Mouse (Mus musculus) forebrain, embryonic 11.5 days (tissue): Measurements from ENCODE around the gene Rcsd1. TPM values are rescaled to one million over a fixed set of nuclear protein-coding genes. Genes with fewer than 3 reads are reported as not detected.
"Not testable (repeated sequence)": the region's sequence is repeated elsewhere in the genome, so short reads cannot be mapped to it uniquely, and the experiment has no call there.

ENCODE experiments used
- ATAC-seq: fragments of 200-750 bp; cut with Nextera tagmentation; replicated peaks from 2 replicates; pipeline ENCODE4 v1.8.0; 2017; ENCODE audit warnings: moderate TSS enrichment; ENCODE audit not compliant: low FRiP score
- DNase-seq: peaks from one replicate; pipeline ENCODE4 v3.0.0-alpha.2; 2017; ENCODE audit warnings: low spot score
- H3K27ac ChIP-seq: fragments of 300-500 bp; sonication (generic); 2 replicates; pipeline ENCODE4 v1.5.1; 2014; ENCODE audit warnings: low read depth, low read length
- H3K27me3 ChIP-seq: fragments of 300-500 bp; sonication (generic); 2 replicates; pipeline ENCODE4 v1.6.1; 2014; ENCODE audit warnings: mild to moderate bottlenecking, low read length, mixed read lengths; ENCODE audit not compliant: control insufficient read depth, insufficient read depth
- H3K36me3 ChIP-seq: fragments of 300-500 bp; sonication (generic); 2 replicates; pipeline ENCODE4 v1.6.1; 2014; ENCODE audit warnings: mild to moderate bottlenecking, low read length, moderate library complexity, mixed read lengths; ENCODE audit not compliant: control insufficient read depth, insufficient read depth
- H3K4me1 ChIP-seq: fragments of 300-500 bp; sonication (generic); replicated peaks from 2 replicates; pipeline ENCODE4 v1.6.1; 2014; ENCODE audit warnings: low read length, mixed read lengths; ENCODE audit not compliant: control insufficient read depth, insufficient read depth
- H3K4me2 ChIP-seq: fragments of 300-500 bp; sonication (generic); 2 replicates; pipeline ENCODE4 v1.6.1; 2014; ENCODE audit warnings: low read depth, mild to moderate bottlenecking, low read length, moderate library complexity, mixed read lengths; ENCODE audit not compliant: severe bottlenecking
- H3K4me3 ChIP-seq: fragments of 300-500 bp; sonication (generic); 2 replicates; pipeline ENCODE4 v1.5.1; 2014; ENCODE audit warnings: low read depth, low read length
- H3K9ac ChIP-seq: fragments of 300-500 bp; sonication (generic); 2 replicates; pipeline ENCODE4 v1.6.1; 2014; ENCODE audit warnings: low read length
- H3K9me3 ChIP-seq: fragments of 300-500 bp; sonication (generic); 2 replicates; pipeline ENCODE4 v1.6.1; 2016; ENCODE audit warnings: low read length, mixed read lengths; ENCODE audit not compliant: control insufficient read depth
- WGBS: fragments of 180-500 bp; shearing (Covaris S2); extraction: QIAGEN DNeasy Blood & Tissue Kit; methylation state at CpG from one replicate; pipeline ENCODE4 v1.1.7; 2014; 5-methylcytosine and 5-hydroxymethylcytosine counted together
- polyA plus RNA-seq: library from polyadenylated mRNA; unstranded; fragments of >200 nt; fragmentation: Nextera tagmentation; extraction: Ambion mirVana; gene quantifications from 2 replicates; pipeline ENCODE4 v1.2.1, GENCODE M21; 2014

Rcsd1 gene
- polyA plus RNA-seq, 1 experiment from 2014 or later, result 7.2 TPM

DNA sequence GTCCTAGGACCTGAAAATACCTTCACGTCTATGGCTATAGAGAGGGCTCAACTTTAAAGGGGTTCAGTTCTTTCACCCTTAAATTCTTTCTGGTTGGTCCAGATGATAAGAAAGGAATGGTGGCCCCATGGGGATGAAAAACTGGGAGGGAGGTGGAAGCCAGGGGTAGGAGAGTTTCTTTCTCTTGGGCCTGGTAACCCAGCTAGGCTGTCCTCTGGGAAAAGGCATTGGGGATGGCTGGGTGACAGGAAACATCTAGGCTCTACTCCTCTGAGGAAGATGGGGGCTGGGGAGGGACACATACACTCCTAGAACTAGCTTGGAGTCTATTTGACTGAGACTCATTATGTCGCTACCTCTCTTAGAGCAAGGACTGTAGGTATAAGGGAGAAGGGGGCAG, 21.7 kb downstream of the Rcsd1 start:
- Histone ChIP-seq H3K36me3 (no peaks in the 10 kb centered on the region), H3K4me1 (no peaks in the 10 kb centered on the region), H3K9ac (no peak overlapping the region), H3K4me2 (no peak overlapping the region), H3K4me3 (no peak overlapping the region), H3K27ac (no peak overlapping the region), H3K27me3 (no peaks in the 10 kb centered on the region), H3K9me3 (no peaks in the 10 kb centered on the region)
- DNase-seq (no peak), ATAC-seq (no peak)
- 82% methylated on average over 2 of the region's 2 CpGs for WGBS

DNA sequence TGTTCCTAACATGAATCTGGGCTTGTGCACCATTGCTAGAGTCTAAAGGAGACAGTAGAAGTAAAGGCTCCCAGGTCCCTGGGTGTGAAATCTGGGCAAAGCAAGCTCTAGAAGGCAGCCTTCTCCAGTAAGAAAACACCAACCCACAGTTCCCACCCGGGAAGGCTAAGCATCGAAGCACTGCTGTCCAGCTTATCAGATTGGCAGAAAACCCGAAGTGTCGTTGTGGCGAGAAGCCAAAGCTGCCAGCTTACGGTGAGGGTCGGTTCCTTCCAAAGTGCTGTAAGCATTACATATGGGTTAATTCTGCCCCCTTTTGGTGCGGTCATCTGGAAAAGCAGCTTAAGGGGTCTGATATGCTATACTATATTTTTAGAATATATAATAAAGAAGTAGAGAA, 22.6 kb downstream of the Rcsd1 start:
- H3K9me3 ChIP-seq, result no peaks in the 10 kb centered on the region
- no peak overlapping the region for H3K9ac ChIP-seq
- no peak overlapping the region for H3K27ac ChIP-seq
- no peak for ATAC-seq
- no peaks in the 10 kb centered on the region for H3K36me3 ChIP-seq
- H3K4me3 ChIP-seq, result no peak overlapping the region
- H3K4me1 ChIP-seq, result no peaks in the 10 kb centered on the region
- H3K27me3 ChIP-seq, result no peaks in the 10 kb centered on the region
- DNase-seq, result no peak
- WGBS, result 75% methylated on average over 8 of the region's 8 CpGs
- H3K4me2 ChIP-seq, result no peak overlapping the region

DNA sequence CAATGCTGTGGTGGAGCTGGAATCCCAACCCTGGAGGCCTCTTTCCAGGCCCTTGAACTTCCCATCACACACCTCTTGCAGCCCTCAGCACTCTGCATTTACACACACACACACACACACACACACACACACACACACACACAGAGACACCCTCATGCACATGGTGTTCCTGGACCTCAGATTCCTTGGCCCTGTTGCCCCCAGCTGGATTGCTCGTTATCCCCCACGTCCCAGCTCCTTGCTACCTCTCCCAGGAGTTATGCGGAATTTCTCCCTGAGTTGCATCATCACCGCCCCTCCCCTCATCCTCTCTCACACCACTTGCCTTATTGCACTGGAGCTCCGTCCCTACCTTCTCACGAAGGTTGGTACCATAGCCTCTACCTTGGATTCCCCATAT, 23.2 kb downstream of the Rcsd1 start:
- 63% methylated on average over 6 of the region's 6 CpGs for WGBS
- H3K36me3 ChIP-seq, result no peaks in the 10 kb centered on the region
- no peak overlapping the region for H3K27ac ChIP-seq
- H3K27me3 ChIP-seq, result no peaks in the 10 kb centered on the region
- H3K9me3 ChIP-seq, result no peaks in the 10 kb centered on the region
- H3K4me1 ChIP-seq, result no peaks in the 10 kb centered on the region
- no peak overlapping the region for H3K9ac ChIP-seq
- no peak for ATAC-seq
- H3K4me3 ChIP-seq, result no peak overlapping the region
- no peak overlapping the region for H3K4me2 ChIP-seq
- no peak for DNase-seq

DNA sequence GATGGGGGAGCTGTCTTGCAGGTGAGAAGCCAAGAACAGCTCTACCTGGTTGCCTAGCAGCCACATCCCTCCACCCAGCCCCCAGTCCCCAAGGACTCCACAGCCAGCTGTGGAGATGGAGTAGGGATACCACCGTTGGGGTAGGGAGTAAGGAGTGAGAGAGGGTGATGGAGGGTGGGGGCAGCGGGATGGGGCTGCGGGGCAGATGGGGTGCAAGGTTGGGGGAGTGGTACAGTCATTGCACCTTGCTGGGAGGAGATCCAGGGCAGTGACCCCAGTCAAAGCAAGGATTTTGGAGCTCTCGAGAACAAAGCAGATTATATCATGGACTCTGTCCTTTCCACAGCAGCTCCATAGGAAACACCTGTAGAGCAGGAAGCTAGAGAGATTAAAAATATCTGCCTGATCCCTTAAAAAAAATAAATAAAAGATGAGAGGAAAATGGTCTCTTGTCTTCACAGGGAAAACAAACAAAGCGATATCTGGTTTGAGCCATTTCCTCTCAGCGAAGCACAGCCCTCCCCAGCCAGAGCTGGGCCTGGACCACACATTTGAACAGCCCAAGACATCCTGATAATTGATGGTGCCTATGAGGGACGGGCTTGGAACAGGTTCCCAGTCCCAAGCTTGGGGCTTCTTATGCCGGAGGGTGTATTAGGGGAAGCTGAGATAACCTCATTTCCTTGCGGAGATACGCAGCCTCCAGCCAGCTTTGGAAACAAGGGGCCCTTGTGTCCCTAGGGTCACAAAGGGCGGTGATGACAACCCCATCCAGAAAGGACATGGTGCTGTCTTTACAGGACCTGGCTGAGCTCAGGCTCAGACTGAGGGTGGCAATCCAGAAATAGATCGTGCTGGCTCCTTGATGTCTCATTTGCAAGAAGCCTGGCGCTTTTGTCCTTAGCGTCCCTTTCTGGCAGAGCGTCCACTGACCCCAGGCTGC, 25.0 kb downstream of the Rcsd1 start:
- Histone ChIP-seq H3K9me3 (no peaks in the 10 kb centered on the region), H3K36me3 (no peaks in the 10 kb centered on the region), H3K27ac (no peak overlapping the region), H3K4me3 (no peak overlapping the region), H3K4me1 (no peaks in the 10 kb centered on the region), H3K9ac (no peak overlapping the region), H3K4me2 (no peak overlapping the region), H3K27me3 (no peaks in the 10 kb centered on the region)
- no peak for ATAC-seq
- WGBS, result 54% methylated on average over 15 of the region's 15 CpGs
- DNase-seq, result no peak

DNA sequence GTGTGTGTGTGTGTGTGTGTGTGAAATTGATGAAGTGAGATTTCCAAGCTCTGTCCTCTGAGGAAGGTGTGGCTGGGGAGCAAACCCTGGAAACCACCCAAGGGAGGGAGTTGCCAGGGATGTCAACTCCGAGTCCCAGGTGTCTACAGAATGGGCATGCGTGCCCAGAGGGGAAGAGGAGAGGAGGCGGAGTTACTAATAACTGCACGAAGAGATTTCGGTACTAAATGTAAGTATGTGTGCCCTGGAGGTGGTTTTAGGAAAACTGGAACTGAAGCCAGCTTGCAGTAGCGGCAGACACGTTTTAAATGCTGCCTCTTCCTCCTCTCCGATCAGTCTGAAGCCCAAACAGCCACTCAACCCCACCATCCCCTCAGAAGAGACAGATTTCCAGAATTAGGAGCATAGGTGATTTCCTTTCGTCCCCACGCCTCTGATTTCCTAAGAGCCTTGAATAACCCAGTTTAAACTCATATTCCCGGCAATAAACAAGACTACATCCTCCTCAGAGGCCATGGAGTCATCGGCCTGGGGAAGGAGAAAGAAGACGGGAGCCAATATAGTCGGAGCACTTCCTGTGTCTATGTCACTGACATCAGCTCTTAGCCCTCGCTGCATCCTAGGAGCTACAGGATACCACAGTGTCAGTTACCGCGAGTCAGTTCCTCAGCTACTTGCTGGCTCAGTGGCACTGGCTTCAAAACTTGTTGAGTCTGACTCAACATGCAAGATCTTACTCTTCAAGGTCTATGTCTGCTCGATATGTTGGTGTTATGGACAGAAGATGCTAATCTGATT, 27.3 kb downstream of the Rcsd1 start:
- no peak overlapping the region for H3K9ac ChIP-seq
- 82% methylated on average over 18 of the region's 18 CpGs for WGBS
- no peaks in the 10 kb centered on the region for H3K9me3 ChIP-seq
- ATAC-seq, result no peak
- H3K36me3 ChIP-seq, result no peaks in the 10 kb centered on the region
- no peak overlapping the region for H3K27ac ChIP-seq
- H3K4me3 ChIP-seq, result no peak overlapping the region
- no peak overlapping the region for H3K4me2 ChIP-seq
- no peaks in the 10 kb centered on the region for H3K4me1 ChIP-seq
- no peaks in the 10 kb centered on the region for H3K27me3 ChIP-seq
- DNase-seq, result no peak

DNA sequence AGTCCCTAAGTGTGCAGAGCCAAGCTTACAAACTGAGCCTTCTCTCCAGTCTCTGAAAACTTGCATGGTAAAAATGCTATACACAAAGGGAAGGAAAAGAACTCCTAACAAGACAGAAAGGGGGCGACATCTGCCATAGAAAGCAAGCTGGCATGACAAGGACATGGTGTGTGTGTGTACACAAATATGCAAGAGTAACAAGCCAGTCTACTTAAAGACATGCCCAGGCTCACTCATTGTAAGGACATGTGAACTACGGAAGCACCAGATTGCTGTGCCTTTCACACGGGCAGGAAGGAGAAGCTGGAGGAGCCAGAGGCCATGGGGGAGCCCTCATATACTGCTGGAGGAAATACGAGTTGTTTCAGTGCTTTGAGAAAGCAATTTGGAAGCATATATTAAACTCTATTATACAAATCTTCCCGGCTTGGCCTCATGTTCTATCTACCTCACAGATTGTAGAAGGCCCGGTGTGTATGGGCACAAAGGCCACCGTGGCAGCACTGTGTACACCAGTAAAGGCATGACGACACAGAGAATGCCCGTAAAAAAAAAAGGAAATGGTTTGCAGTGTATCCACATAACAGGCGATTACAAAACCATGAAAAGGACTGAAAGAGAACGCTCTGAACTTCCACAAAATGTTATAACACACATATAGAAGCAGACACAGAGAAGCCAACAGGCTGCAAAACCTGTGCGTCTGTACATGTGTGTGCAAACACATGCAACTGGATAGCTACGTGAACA, 28.3 kb downstream of the Rcsd1 start:
- no peak for DNase-seq
- no peak overlapping the region for H3K27ac ChIP-seq
- H3K9ac ChIP-seq, result no peak overlapping the region
- H3K4me2 ChIP-seq, result no peak overlapping the region
- 79% methylated on average over 13 of the region's 13 CpGs for WGBS
- H3K27me3 ChIP-seq, result no peaks in the 10 kb centered on the region
- ATAC-seq, result no peak
- H3K4me3 ChIP-seq, result no peak overlapping the region
- H3K4me1 ChIP-seq, result no peaks in the 10 kb centered on the region
- H3K36me3 ChIP-seq, result no peaks in the 10 kb centered on the region
- H3K9me3 ChIP-seq, result no peaks in the 10 kb centered on the region

DNA sequence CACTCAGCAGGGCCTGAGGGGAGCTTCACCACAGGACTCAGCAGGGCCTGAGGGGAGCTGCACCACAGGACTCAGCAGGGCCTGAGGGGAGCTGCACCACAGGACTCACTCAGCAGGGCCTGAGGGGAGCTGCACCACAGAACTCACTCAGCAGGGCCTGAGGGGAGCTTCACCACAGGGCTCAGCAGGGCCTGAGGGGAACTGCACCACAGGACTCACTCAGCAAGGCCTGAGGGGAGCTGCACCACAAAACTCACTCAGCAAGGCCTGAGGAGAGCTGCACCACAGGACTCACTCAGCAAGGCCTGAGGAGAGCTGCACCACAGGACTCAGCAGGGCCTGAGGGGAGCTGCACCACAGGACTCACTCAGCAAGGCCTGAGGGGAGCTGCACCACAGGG, 29.5 kb downstream of the Rcsd1 start:
- not testable (repeated sequence) for DNase-seq, H3K4me3 ChIP-seq, H3K9me3 ChIP-seq, H3K36me3 ChIP-seq, H3K27me3 ChIP-seq, H3K4me2 ChIP-seq, H3K27ac ChIP-seq, H3K9ac ChIP-seq, ATAC-seq, H3K4me1 ChIP-seq

DNA sequence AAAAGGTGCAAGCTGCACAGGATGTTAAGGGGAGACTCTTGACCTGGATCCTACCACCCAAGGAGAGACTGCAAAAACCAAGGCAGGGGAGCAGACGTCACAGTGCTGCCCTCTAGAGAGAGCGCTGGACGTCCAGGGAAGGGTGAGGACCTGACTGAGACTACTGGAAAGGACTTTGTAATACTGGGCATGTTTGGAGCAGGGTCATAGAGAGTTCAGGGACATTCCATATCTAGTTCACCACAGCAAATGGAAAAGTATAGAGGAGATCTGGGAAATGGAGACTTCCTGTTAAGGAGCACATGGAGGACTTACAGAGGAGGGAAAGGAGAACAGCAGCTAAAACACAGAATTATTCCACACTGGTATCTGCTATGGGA, 29.9 kb downstream of the Rcsd1 start:
- Histone ChIP-seq H3K9ac (no peak overlapping the region), H3K27me3 (no peaks in the 10 kb centered on the region), H3K9me3 (no peaks in the 10 kb centered on the region), H3K36me3 (no peaks in the 10 kb centered on the region), H3K4me3 (no peak overlapping the region), H3K27ac (no peak overlapping the region), H3K4me2 (no peak overlapping the region), H3K4me1 (no peaks in the 10 kb centered on the region)
- no peak for ATAC-seq
- no peak for DNase-seq
- WGBS, result 31% methylated on average over 3 of the region's 3 CpGs
